Comparison of ENCODE assay signal across 8 mouse cellular contexts in genomic region chr1:183147438-183147841, GRCm38 (mm10).
A peak's percentile ranks its signal among the peaks of the same experiment; 100 is the strongest.
DNase-seq lines count a peak whose midpoint lies in the region; ATAC-seq and TF ChIP-seq lines count a peak whose summit lies in the region.

No protein-coding gene starts in this region.

- H3K27ac ChIP-seq in forebrain, embryonic 11.5 days (ENCODE audit: low read depth, low read length) = peak overlapping the region; percentile 18; the same call in 1 of the 2 replicates
- 0 out of 2 replicates have a peak overlapping the region, but pooled peaks have one; percentile 42 for H3K27ac ChIP-seq in heart, embryonic 15.5 days
- no peak overlapping the region for H3K27ac ChIP-seq in lung, postnatal 0 days (ENCODE audit: low read length)

- TF ChIP-seq CTCF in lung, postnatal 0 days (IDR thresholded peaks at IDR 0.05) = no peak

- no peaks in the 10 kb centered on the region for H3K36me3 ChIP-seq in forebrain, embryonic 11.5 days (ENCODE audit: control insufficient read depth, insufficient read depth, low read length)
- H3K36me3 ChIP-seq in heart, embryonic 15.5 days = no peaks in the 10 kb centered on the region
- no peaks in the 10 kb centered on the region for H3K36me3 ChIP-seq in lung, postnatal 0 days (ENCODE audit: insufficient read depth, low read length)

- H3K27me3 ChIP-seq in forebrain, embryonic 11.5 days (ENCODE audit: control insufficient read depth, insufficient read depth, low read length) = no peaks in the 10 kb centered on the region
- H3K27me3 ChIP-seq in heart, embryonic 15.5 days = no peaks in the 10 kb centered on the region
- no peaks in the 10 kb centered on the region for H3K27me3 ChIP-seq in lung, postnatal 0 days (replicated peaks; ENCODE audit: insufficient read depth, low read length)

- H3K9ac ChIP-seq in forebrain, embryonic 11.5 days (ENCODE audit: low read length) = no peak overlapping the region
- H3K9ac ChIP-seq in heart, embryonic 15.5 days = no peak overlapping the region
- H3K9ac ChIP-seq in lung, postnatal 0 days (replicated peaks; ENCODE audit: low read depth) = no peak overlapping the region

- H3K4me1 ChIP-seq in forebrain, embryonic 11.5 days (replicated peaks; ENCODE audit: control insufficient read depth, insufficient read depth, low read length) = peaks cover 14% of the 10 kb centered on the region
- H3K4me1 ChIP-seq in heart, embryonic 15.5 days (replicated peaks) = peaks cover 41% of the 10 kb centered on the region
- no peaks in the 10 kb centered on the region for H3K4me1 ChIP-seq in lung, postnatal 0 days (ENCODE audit: insufficient read depth, low read depth, low read length)

- peak; percentile 59 for DNase-seq in thymus, postnatal 0 days (ENCODE audit: low spot score)
- no peak for DNase-seq in thymus, postnatal 36 days
- peak; percentile 75 for DNase-seq in forebrain, embryonic 11.5 days (ENCODE audit: low spot score)
- DNase-seq in kidney, adult 9 months = peak; percentile 28
- DNase-seq in lung, postnatal 0 days (ENCODE audit: low spot score) = peak; percentile 96
- DNase-seq in ovary, postnatal 14 days (ENCODE audit: low spot score) = peak; percentile 43
- DNase-seq in cerebellum, adult 9-10 months = no peak

- no peak overlapping the region for H3K4me3 ChIP-seq in forebrain, embryonic 11.5 days (ENCODE audit: low read depth, low read length)
- H3K4me3 ChIP-seq in heart, embryonic 15.5 days = 0 out of 2 replicates have a peak overlapping the region, but pooled peaks have one; percentile 13
- H3K4me3 ChIP-seq in lung, postnatal 0 days (ENCODE audit: low read depth, low read length) = no peak overlapping the region

- 24% methylated on average over 5 of the region's 5 CpGs for WGBS in forebrain, embryonic 11.5 days
- WGBS in heart, embryonic 15.5 days = 18% methylated on average over 5 of the region's 5 CpGs
- WGBS in lung, postnatal 0 days = 5% methylated on average over 5 of the region's 5 CpGs

- peak; percentile 82 for ATAC-seq in forebrain, embryonic 11.5 days (replicated peaks; ENCODE audit: low FRiP score)
- ATAC-seq in heart, embryonic 15.5 days (replicated peaks; ENCODE audit: insufficient number of reproducible peaks, insufficient read depth, low FRiP score, low read depth) = peak; percentile 93
- peak; percentile 98 for ATAC-seq in lung, postnatal 0 days

- H3K9me3 ChIP-seq in forebrain, embryonic 11.5 days (ENCODE audit: control insufficient read depth, low read length) = no peaks in the 10 kb centered on the region
- H3K9me3 ChIP-seq in heart, embryonic 15.5 days (replicated peaks) = no peaks in the 10 kb centered on the region
- no peaks in the 10 kb centered on the region for H3K9me3 ChIP-seq in lung, postnatal 0 days (ENCODE audit: low read length)

- TF ChIP-seq EP300 in lung, postnatal 0 days (IDR thresholded peaks at IDR 0.05) = no peak

- H3K4me2 ChIP-seq in forebrain, embryonic 11.5 days (ENCODE audit: low read depth, low read length, severe bottlenecking) = no peak overlapping the region
- peak overlapping the region; percentile 36 for H3K4me2 ChIP-seq in heart, embryonic 15.5 days
- H3K4me2 ChIP-seq in lung, postnatal 0 days (replicated peaks; ENCODE audit: low read depth, low read length) = peak overlapping the region; percentile 32; the same call in 1 of the 2 replicates

Comparison
In these comparisons a context has a peak if more than half of its experiments do, and no peak if none do; other contexts are left out.
1. DNase-seq: peak in thymus, postnatal 0 days (single experiment), forebrain, embryonic 11.5 days (single experiment), kidney, adult 9 months (single experiment), lung, postnatal 0 days (single experiment) and ovary, postnatal 14 days (single experiment); none in thymus, postnatal 36 days (0 of 2) and cerebellum, adult 9-10 months (single experiment).
2. Peak in every context shown above with its lines, with median percentiles within 50 percentile points of each other: ATAC-seq.